Mouse (Mus musculus) kidney, embryonic 16.5 days (tissue): ENCODE results near the gene Cfap97d2. TPM values are rescaled to one million over a fixed set of nuclear protein-coding genes. Genes with fewer than 3 reads are reported as not detected.

Source experiments
- ATAC-seq: fragments of 200-750 bp; cut with Nextera tagmentation; 2 replicates; pipeline ENCODE4 v1.8.0; 2017; ENCODE audit warnings: moderate TSS enrichment; ENCODE audit not compliant: low FRiP score, low TSS enrichment
- H3K27ac ChIP-seq: fragments of 300-500 bp; sonication (generic); 2 replicates; pipeline ENCODE4 v1.5.1; 2014; ENCODE audit warnings: low read length
- H3K27me3 ChIP-seq: fragments of 300-500 bp; sonication (generic); 2 replicates; pipeline ENCODE4 v1.6.1; 2014; ENCODE audit warnings: low read length, control low read depth, mixed read lengths; ENCODE audit not compliant: insufficient read depth
- H3K36me3 ChIP-seq: fragments of 300-500 bp; sonication (generic); 2 replicates; pipeline ENCODE4 v1.6.1; 2014; ENCODE audit warnings: low read length, control low read depth, mixed read lengths; ENCODE audit not compliant: insufficient read depth
- H3K4me1 ChIP-seq: fragments of 300-500 bp; sonication (generic); 2 replicates; pipeline ENCODE4 v1.6.1; 2014; ENCODE audit warnings: low read length, control low read depth, mixed read lengths; ENCODE audit not compliant: insufficient read depth
- H3K4me2 ChIP-seq: fragments of 300-500 bp; sonication (generic); replicated peaks from 2 replicates; pipeline ENCODE4 v1.6.1; 2014; ENCODE audit warnings: low read depth, low read length
- H3K4me3 ChIP-seq: fragments of 300-500 bp; sonication (generic); 2 replicates; pipeline ENCODE4 v1.5.1; 2014; ENCODE audit warnings: mild to moderate bottlenecking, low read length
- H3K9ac ChIP-seq: fragments of 300-500 bp; sonication (generic); replicated peaks from 2 replicates; pipeline ENCODE4 v1.6.1; 2014; ENCODE audit warnings: low read length
- H3K9me3 ChIP-seq: fragments of 300-500 bp; sonication (generic); 2 replicates; pipeline ENCODE4 v1.6.1; 2016; ENCODE audit warnings: low read length, control low read depth
- WGBS: fragments of 180-500 bp; shearing (Covaris S2); extraction: QIAGEN DNeasy Blood & Tissue Kit; methylation state at CpG from one replicate; pipeline ENCODE4 v1.1.7; 2014; 5-methylcytosine and 5-hydroxymethylcytosine counted together
- polyA plus RNA-seq: library from polyadenylated mRNA; unstranded; fragments of >200 nt; fragmentation: Nextera tagmentation; extraction: Ambion mirVana; gene quantifications from 2 replicates; pipeline ENCODE4 v1.2.1, GENCODE M21; 2015

The Cfap97d2 gene
- polyA plus RNA-seq, 1 experiment from 2014 or later: not detected

DNA sequence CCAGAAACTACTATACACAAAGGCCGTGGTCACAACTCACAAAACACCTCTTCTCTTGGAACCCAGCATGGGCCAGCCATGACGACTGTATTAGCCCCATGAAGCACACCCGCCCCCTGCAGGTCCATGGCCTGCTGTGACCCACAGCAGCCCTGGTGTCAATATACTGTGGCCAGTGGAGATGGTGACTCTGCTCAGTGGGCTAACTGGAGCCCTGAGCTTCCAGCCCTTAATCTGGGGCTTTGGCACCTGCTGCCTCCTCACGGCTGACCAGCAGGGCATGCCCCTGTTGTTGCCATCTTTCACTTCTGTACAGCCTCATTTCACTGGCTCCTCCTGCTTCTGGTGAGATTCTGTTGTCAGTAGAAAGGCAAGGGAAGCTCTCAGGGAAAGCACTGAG lies 32.5 kb upstream of the Cfap97d2 start:
- Histone ChIP-seq H3K4me3 (no peak overlapping the region), H3K9ac (no peak overlapping the region), H3K36me3 (no peaks in the 10 kb centered on the region), H3K27ac (no peak overlapping the region), H3K4me2 (no peak overlapping the region), H3K4me1 (peaks cover 26% of the 10 kb centered on the region), H3K9me3 (no peaks in the 10 kb centered on the region), H3K27me3 (no peaks in the 10 kb centered on the region)
- WGBS: 73% methylated on average over 4 of the region's 4 CpGs
- no peak for ATAC-seq

DNA sequence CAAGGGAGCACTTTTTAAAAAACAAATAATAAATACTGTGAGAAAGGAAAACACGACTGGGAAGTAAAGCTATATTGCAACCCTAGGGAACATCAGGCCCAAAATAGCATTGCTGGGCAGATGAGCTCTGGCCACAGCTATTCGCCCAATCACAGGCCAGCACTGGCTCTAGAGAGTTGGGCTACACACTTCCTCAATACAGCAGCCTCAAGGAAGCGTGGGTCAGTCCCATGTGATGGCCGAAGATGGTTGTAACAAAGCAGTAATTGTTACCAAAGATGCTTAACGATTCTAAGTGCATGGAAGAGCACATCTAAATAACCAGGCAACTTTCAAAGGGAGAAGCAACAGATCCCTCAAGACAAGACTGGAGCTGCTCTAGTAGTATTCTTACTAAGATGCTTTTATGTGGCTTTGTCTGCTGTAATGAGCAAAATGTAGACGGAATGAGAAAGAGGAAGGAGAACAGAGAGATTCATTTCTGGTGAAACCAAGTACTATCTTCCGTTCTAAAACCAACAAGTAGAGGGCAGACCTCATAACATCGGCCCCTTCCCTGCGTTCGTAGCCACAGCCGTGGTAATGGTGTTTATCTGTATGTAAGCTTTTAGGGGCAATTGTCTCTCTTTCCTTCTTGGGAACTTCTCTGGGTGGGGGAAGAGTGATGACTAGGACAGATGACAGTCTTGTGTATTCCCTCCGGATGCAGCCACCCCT lies 31.2 kb upstream of the Cfap97d2 start:
- Histone ChIP-seq H3K4me1 (peaks cover 26% of the 10 kb centered on the region), H3K36me3 (no peaks in the 10 kb centered on the region), H3K4me2 (0 out of 2 replicates have a peak overlapping the region, but pooled peaks have one; percentile 9), H3K27ac (peak overlapping the region; percentile 21; the same call in 1 of the 2 replicates), H3K4me3 (no peak overlapping the region), H3K9me3 (no peaks in the 10 kb centered on the region), H3K9ac (no peak overlapping the region), H3K27me3 (no peaks in the 10 kb centered on the region)
- ATAC-seq: no peak
- WGBS: 64% methylated on average over 12 of the region's 12 CpGs

DNA sequence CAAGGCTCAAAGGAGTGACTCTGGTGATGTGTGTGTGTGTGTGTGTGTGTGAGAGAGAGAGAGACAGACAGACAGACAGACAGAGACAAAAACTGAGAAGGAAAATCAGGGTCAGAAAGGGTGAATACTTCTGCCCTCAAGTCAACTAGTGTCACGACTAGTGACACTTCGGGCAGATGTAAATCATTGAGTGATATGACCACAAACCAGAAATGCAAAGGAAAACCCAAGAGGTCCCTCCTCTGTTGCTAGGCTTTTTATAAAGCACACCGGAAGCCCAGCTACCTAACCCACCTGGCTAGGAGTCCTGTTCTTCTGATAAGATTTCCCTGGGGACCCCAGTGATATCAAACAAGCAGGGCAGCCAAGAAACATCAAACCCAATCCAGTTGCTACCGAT lies 30.6 kb upstream of the Cfap97d2 start:
- 0 out of 2 replicates have a peak overlapping the region, but pooled peaks have one; percentile 21 for H3K27ac ChIP-seq
- no peaks in the 10 kb centered on the region for H3K36me3 ChIP-seq
- H3K9me3 ChIP-seq: no peaks in the 10 kb centered on the region
- H3K4me1 ChIP-seq: peaks cover 26% of the 10 kb centered on the region
- H3K27me3 ChIP-seq: no peaks in the 10 kb centered on the region
- no peak for ATAC-seq
- peak overlapping the region; percentile 93 for H3K4me2 ChIP-seq
- 68% methylated on average over 4 of the region's 4 CpGs for whole genome bisulfite sequencing
- peak overlapping the region; percentile 73; the same call in 1 of the 2 replicates for H3K9ac ChIP-seq
- no peak overlapping the region for H3K4me3 ChIP-seq

DNA sequence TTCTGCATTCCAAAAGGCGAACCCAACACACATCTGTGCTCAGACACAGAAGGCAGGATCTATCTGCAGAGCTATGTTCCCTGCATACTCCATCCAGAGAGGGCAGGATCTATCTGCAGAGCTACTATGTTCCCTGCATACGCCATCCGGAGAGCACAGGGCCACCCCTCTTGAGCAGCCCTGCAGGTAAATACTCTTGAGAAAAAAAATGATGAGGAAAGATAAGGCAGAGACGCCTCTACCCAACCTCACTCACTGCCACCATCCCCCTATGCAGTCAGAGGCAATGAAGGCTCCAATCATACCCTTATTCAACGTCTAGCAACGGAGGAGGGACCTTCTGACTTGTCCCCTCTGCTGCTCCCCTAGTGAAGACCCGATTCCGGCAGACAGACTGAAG lies 30.2 kb upstream of the Cfap97d2 start:
- H3K9me3 ChIP-seq: no peaks in the 10 kb centered on the region
- no peaks in the 10 kb centered on the region for H3K36me3 ChIP-seq
- peaks cover 24% of the 10 kb centered on the region for H3K4me1 ChIP-seq
- peak overlapping the region; percentile 93 for H3K4me2 ChIP-seq
- no peak for ATAC-seq
- H3K27me3 ChIP-seq: no peaks in the 10 kb centered on the region
- WGBS: 45% methylated on average over 8 of the region's 8 CpGs
- H3K4me3 ChIP-seq: peak overlapping the region; percentile 71
- H3K9ac ChIP-seq: peak overlapping the region; percentile 73
- no peak overlapping the region for H3K27ac ChIP-seq

DNA sequence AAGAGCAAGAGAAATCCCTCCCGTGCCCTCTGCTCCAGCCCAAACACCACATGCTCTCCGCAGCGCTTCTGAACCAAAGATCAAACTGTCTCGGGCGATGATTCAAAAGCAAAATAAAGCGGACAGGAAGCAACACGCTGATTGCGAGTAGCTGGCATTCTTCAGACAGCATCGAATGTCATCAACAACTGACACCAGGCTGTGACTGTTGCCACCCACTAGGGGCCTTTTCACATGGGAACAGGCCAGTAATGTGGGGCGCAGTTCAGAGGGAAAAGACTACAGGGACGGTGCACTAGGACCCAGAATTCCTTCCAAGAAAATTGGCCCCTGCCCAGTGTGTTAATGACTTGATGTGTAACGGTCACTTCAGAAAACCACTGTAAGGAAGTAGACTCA lies 29.4 kb upstream of the Cfap97d2 start:
- no peaks in the 10 kb centered on the region for H3K36me3 ChIP-seq
- no peaks in the 10 kb centered on the region for H3K9me3 ChIP-seq
- H3K4me2 ChIP-seq: peak overlapping the region; percentile 93
- no peaks in the 10 kb centered on the region for H3K27me3 ChIP-seq
- peak; percentile 17; the same call in 1 of the 2 replicates for ATAC-seq
- H3K9ac ChIP-seq: peak overlapping the region; percentile 73
- peak overlapping the region; percentile 79 for H3K27ac ChIP-seq
- peak overlapping the region; percentile 71 for H3K4me3 ChIP-seq
- peaks cover 24% of the 10 kb centered on the region for H3K4me1 ChIP-seq
- WGBS: under 1% methylated on average over 12 of the region's 12 CpGs

DNA sequence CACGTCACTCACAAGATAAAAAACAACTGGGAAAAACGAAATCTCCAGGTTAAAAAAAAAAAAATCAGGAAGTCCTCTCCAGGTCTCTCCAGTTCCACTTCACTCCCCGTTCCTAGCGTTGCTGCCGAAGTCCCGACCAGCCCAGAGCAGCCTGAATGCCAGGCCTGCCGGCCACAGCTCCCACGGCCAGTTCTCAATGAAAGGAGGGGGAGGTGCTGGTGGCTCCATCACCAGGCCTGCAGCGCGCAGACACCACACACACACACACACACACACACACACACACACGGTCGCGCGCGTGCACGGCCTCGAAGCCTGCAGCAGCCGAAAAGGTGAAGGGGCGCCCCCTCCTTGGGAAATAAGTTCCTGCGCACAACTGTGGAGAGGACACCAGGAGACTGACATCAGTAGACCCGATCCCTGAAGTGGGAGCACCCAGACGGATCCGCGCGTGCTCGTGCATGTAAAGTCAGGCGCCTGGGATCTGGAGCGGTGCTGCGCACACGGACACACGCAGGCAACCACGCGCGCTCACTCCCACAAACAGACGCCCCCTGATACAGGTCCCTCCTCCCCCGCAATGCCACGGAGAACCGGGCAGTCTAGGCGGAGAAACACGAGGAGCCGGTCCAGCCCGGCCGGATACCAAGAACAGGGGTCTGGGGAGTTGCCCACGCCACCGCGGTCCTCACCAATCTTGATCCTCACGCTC lies 28.8 kb upstream of the Cfap97d2 start:
- Histone ChIP-seq H3K36me3 (no peaks in the 10 kb centered on the region), H3K9me3 (no peaks in the 10 kb centered on the region), H3K4me3 (peak overlapping the region; percentile 71), H3K4me2 (peak overlapping the region; percentile 93), H3K9ac (peak overlapping the region; percentile 73), H3K27me3 (no peaks in the 10 kb centered on the region), H3K27ac (peak overlapping the region; percentile 79), H3K4me1 (peaks cover 24% of the 10 kb centered on the region)
- ATAC-seq: peak; percentile 60
- WGBS: under 1% methylated on average over 41 of the region's 47 CpGs

DNA sequence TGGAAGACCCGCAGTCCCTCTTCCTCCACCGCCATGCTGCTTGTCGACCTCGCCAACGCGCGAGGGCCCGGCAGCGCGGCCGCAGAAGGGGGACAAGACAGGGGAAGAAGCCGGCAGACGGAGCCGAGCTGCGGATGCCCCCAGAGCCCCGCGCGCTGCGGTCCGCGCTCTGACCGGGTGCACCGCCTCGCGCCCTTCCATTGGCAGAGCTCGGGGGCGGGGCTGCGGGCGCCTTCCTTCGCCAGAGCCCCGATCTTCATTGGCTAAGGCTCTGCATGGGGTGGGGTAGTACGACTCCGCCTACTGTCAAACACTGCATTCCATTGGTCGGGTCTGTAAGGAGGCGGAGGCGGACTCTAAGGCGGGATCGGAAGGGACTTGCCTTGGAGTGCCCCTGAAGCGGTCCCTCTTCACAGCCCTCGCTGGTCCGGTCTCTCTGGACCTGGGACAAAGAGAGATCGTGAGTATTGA lies 28.2 kb upstream of the Cfap97d2 start, which contains the start of gene Rasa3:
Gene Rasa3 (minus strand): TSS at position 191 of the 471 bp plus-strand sequence.
- peak within 1 kb of the TSS; percentile 79 for H3K27ac ChIP-seq
- no peaks in the 10 kb centered on the region for H3K27me3 ChIP-seq
- H3K4me2 ChIP-seq: peak within 1 kb of the TSS; percentile 93
- H3K9me3 ChIP-seq: no peaks in the 10 kb centered on the region
- H3K36me3 ChIP-seq: no peaks in the 10 kb centered on the region
- peak within 1 kb of the TSS; percentile 73 for H3K9ac ChIP-seq
- ATAC-seq: peak; percentile 99
- peak within 1 kb of the TSS; percentile 71 for H3K4me3 ChIP-seq
- WGBS: under 1% methylated on average over 41 of the region's 42 CpGs
- peaks cover 24% of the 10 kb centered on the region for H3K4me1 ChIP-seq

DNA sequence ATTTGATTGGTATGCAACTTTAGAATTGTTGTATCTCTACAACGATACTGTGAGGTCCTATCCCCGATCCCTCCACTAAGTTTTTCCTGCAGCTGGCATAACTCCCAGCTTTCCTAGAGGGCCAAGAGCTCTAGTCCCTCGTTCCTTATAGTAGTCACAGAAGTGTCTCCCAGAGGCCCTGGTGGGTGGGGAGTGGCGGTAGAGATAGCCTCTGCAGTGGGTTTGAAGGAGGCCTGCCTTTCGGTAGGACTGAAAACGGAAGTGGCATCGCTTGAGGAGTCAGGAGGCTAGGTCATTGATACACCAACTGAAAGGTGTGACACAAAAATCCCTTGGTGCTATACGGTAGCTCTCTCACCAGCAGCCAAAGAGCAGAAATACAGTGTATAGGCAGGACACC lies 27.5 kb upstream of the Cfap97d2 start:
- 40% methylated on average over 8 of the region's 8 CpGs for WGBS
- peak overlapping the region; percentile 49 for H3K9ac ChIP-seq
- ATAC-seq: no peak

DNA sequence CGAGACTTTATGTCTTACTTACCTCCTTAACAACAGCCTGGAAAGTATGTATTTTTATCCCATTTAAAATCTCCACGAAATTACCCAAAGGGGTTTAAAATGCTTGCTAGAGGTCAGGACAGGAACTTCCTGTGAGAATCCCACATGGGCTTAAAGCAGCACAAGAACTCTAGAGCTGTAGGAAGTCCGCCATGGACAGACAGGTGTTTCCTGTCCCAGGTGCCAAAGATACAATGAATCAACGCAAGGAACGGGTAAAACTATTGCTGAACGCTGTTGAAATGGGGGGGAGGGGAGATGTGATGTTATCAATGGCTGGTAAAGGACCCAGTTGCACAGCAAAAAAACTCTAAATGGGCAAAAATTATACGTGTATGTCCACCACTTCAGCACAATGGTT lies 21.6 kb upstream of the Cfap97d2 start:
- Histone ChIP-seq H3K4me2 (no peak overlapping the region), H3K9me3 (no peaks in the 10 kb centered on the region), H3K4me3 (no peak overlapping the region), H3K9ac (no peak overlapping the region), H3K27ac (no peak overlapping the region), H3K4me1 (peaks cover 14% of the 10 kb centered on the region), H3K27me3 (no peaks in the 10 kb centered on the region), H3K36me3 (no peaks in the 10 kb centered on the region)
- no peak for ATAC-seq
- 32% methylated on average over 7 of the region's 7 CpGs for WGBS

More for the DNA sequence above, 27.5 kb upstream of the Cfap97d2 start:
- Histone ChIP-seq H3K4me1 (peaks cover 24% of the 10 kb centered on the region), H3K27ac (no peak overlapping the region), H3K36me3 (no peaks in the 10 kb centered on the region), H3K27me3 (no peaks in the 10 kb centered on the region), H3K9me3 (no peaks in the 10 kb centered on the region), H3K4me2 (peak overlapping the region; percentile 93), H3K4me3 (peak overlapping the region; percentile 71)
